Mouse (Mus musculus): ENCODE measurements around the gene Inhbe. TPM values are rescaled to one million over a fixed set of nuclear protein-coding genes. Genes with fewer than 3 reads are reported as not detected.

The Inhbe gene
- total and polyA plus RNA-seq, 2 experiments, result 7.5 to 22.6 TPM

- H3K36me3 ChIP-seq (ENCODE audit: control insufficient read depth, insufficient read depth, low read length), result no peaks in the 10 kb centered on the region
- H3K79me2 ChIP-seq (ENCODE audit: control insufficient read depth, insufficient read depth, low read length), result peaks cover 4% of the 10 kb centered on the region; the same call in 1 of the 2 replicates
- peak overlapping the region; percentile 58; the same call in 1 of the 2 replicates for H3K4me3 ChIP-seq (ENCODE audit: insufficient read depth, low read depth, low read length)
- DNase-seq (ENCODE audit: extremely low read depth, low read depth, low spot score), result no peak
- 79% methylated on average over 8 of the region's 8 CpGs for WGBS
- H3K4me1 ChIP-seq (ENCODE audit: control insufficient read depth, insufficient read depth, low read length), result peaks cover 6% of the 10 kb centered on the region
- peak overlapping the region; percentile 72 for H3K27ac ChIP-seq (replicated peaks; ENCODE audit: insufficient read depth, low read depth, low read length)
- TF ChIP-seq POLR2A (IDR thresholded peaks at IDR 0.05; ENCODE audit: extremely low read depth, insufficient read depth, low read length) (no peak), CTCF (IDR thresholded peaks at IDR 0.05; ENCODE audit: low read depth, low read length) (no peak)
- H3K9ac ChIP-seq (ENCODE audit: low read depth, low read length), result peak overlapping the region; percentile 72; the same call in 1 of the 2 replicates
- H3K27me3 ChIP-seq (ENCODE audit: control insufficient read depth, insufficient read depth, low read length), result no peaks in the 10 kb centered on the region
Measured at GRCm38 (mm10) chr10:127379654-127380053, 25.4 kb upstream of the Inhbe start.

GRCm38 (mm10) chr10:127377700-127378099, 23.5 kb upstream of the Inhbe start:
- TF ChIP-seq CTCF (IDR thresholded peaks at IDR 0.05; ENCODE audit: low read depth, low read length) (no peak), POLR2A (IDR thresholded peaks at IDR 0.05; ENCODE audit: extremely low read depth, insufficient read depth, low read length) (no peak)
- Histone ChIP-seq H3K4me3 (ENCODE audit: insufficient read depth, low read depth, low read length) (no peak overlapping the region), H3K4me1 (ENCODE audit: control insufficient read depth, insufficient read depth, low read length) (peaks cover 6% of the 10 kb centered on the region), H3K79me2 (ENCODE audit: control insufficient read depth, insufficient read depth, low read length) (peaks cover 4% of the 10 kb centered on the region; the same call in 1 of the 2 replicates), H3K36me3 (ENCODE audit: control insufficient read depth, insufficient read depth, low read length) (no peaks in the 10 kb centered on the region), H3K27me3 (ENCODE audit: control insufficient read depth, insufficient read depth, low read length) (no peaks in the 10 kb centered on the region), H3K27ac (replicated peaks; ENCODE audit: insufficient read depth, low read depth, low read length) (no peak overlapping the region), H3K9ac (ENCODE audit: low read depth, low read length) (no peak overlapping the region)
- WGBS, result 28% methylated on average over 3 of the region's 3 CpGs
- DNase-seq (ENCODE audit: extremely low read depth, low read depth, low spot score), result no peak

GRCm38 (mm10) chr10:127371023-127371422, 16.8 kb upstream of the Inhbe start:
- Histone ChIP-seq H3K27ac (replicated peaks; ENCODE audit: insufficient read depth, low read depth, low read length) (peak overlapping the region; percentile 99), H3K4me1 (ENCODE audit: control insufficient read depth, insufficient read depth, low read length) (peaks cover 16% of the 10 kb centered on the region), H3K9ac (ENCODE audit: low read depth, low read length) (peak overlapping the region; percentile 60)

GRCm38 (mm10) chr10:127369834-127370820, 15.9 kb upstream of the Inhbe start, which contains the start of gene Inhbc:
TSS of gene Inhbc (minus strand) at chr10:127370431.
- Histone ChIP-seq H3K9ac (ENCODE audit: low read depth, low read length) (peak within 1 kb of the TSS; percentile 77), H3K27ac (replicated peaks; ENCODE audit: insufficient read depth, low read depth, low read length) (peak within 1 kb of the TSS; percentile 99), H3K79me2 (ENCODE audit: control insufficient read depth, insufficient read depth, low read length) (peaks cover 10% of the 10 kb centered on the region; the same call in 1 of the 2 replicates)

More at GRCm38 (mm10) chr10:127371023-127371422, 16.8 kb upstream of the Inhbe start:
- Histone ChIP-seq H3K4me3 (ENCODE audit: insufficient read depth, low read depth, low read length) (peak overlapping the region; percentile 28), H3K79me2 (ENCODE audit: control insufficient read depth, insufficient read depth, low read length) (peaks cover 6% of the 10 kb centered on the region; the same call in 1 of the 2 replicates), H3K27me3 (ENCODE audit: control insufficient read depth, insufficient read depth, low read length) (no peaks in the 10 kb centered on the region), H3K36me3 (ENCODE audit: control insufficient read depth, insufficient read depth, low read length) (no peaks in the 10 kb centered on the region)
- 37% methylated on average over 2 of the region's 2 CpGs for WGBS
- no peak for TF ChIP-seq POLR2A (IDR thresholded peaks at IDR 0.05; ENCODE audit: extremely low read depth, insufficient read depth, low read length)
- TF ChIP-seq CTCF (IDR thresholded peaks at IDR 0.05; ENCODE audit: low read depth, low read length), result no peak
- no peak for DNase-seq (ENCODE audit: extremely low read depth, low read depth, low spot score)

GRCm38 (mm10) chr10:127368273-127368672, 14.1 kb upstream of the Inhbe start:
- TF ChIP-seq POLR2A (IDR thresholded peaks at IDR 0.05; ENCODE audit: extremely low read depth, insufficient read depth, low read length), result no peak
- no peak for TF ChIP-seq CTCF (IDR thresholded peaks at IDR 0.05; ENCODE audit: low read depth, low read length)
- Histone ChIP-seq H3K79me2 (ENCODE audit: control insufficient read depth, insufficient read depth, low read length) (peaks cover 10% of the 10 kb centered on the region; the same call in 1 of the 2 replicates), H3K9ac (ENCODE audit: low read depth, low read length) (peak overlapping the region; percentile 77), H3K4me3 (ENCODE audit: insufficient read depth, low read depth, low read length) (peak overlapping the region; percentile 40), H3K4me1 (ENCODE audit: control insufficient read depth, insufficient read depth, low read length) (peaks cover 16% of the 10 kb centered on the region), H3K27ac (replicated peaks; ENCODE audit: insufficient read depth, low read depth, low read length) (peak overlapping the region; percentile 99), H3K36me3 (ENCODE audit: control insufficient read depth, insufficient read depth, low read length) (peaks cover 3% of the 10 kb centered on the region; the same call in 1 of the 2 replicates), H3K27me3 (ENCODE audit: control insufficient read depth, insufficient read depth, low read length) (no peaks in the 10 kb centered on the region)
- peak; percentile 67 for DNase-seq (ENCODE audit: extremely low read depth, low read depth, low spot score)
- 17% methylated on average over 2 of the region's 2 CpGs for WGBS

More at GRCm38 (mm10) chr10:127369834-127370820, 15.9 kb upstream of the Inhbe start, which contains the start of gene Inhbc:
- peak; percentile 97 for DNase-seq (ENCODE audit: extremely low read depth, low read depth, low spot score)
- Histone ChIP-seq H3K36me3 (ENCODE audit: control insufficient read depth, insufficient read depth, low read length) (peaks cover 3% of the 10 kb centered on the region; the same call in 1 of the 2 replicates), H3K4me3 (ENCODE audit: insufficient read depth, low read depth, low read length) (peak within 1 kb of the TSS; percentile 58), H3K27me3 (ENCODE audit: control insufficient read depth, insufficient read depth, low read length) (no peaks in the 10 kb centered on the region), H3K4me1 (ENCODE audit: control insufficient read depth, insufficient read depth, low read length) (peaks cover 16% of the 10 kb centered on the region)
- TF ChIP-seq POLR2A (IDR thresholded peaks at IDR 0.05; ENCODE audit: extremely low read depth, insufficient read depth, low read length) (peak; percentile 33; the same call in 1 of the 2 replicates), CTCF (IDR thresholded peaks at IDR 0.05; ENCODE audit: low read depth, low read length) (0 out of 2 replicates have a peak, but pooled peaks have one; percentile 12)
- 23% methylated on average over 22 of the region's 22 CpGs for WGBS

Measured in liver, adult 2 months (tissue).